Mouse (Mus musculus): ENCODE results near the gene Lexm. TPM values are rescaled to one million over a fixed set of nuclear protein-coding genes. Genes with fewer than 3 reads are reported as not detected.

The Lexm gene
- total RNA-seq, 2 experiments from 2014 or later: 0.21 TPM; not detected in 1

DNA sequence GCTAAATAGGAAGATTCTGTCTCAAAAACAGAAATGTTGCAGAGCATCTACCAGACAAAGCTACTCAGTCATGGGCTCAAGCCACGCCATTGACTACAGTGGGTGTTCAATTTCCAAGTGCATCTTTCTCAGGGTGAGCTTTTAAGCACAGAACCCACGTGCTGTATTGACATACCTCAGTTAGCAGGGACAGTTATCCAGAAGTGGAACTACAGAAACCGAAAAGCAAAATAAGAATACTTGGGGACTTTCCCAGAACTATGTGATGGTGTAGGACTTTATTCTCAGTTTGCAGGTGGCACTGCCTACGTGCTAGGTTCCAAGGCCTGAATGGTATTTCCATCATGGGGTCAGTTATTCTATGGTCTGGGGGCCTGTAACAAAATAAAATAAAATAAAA is 19.3 kb downstream of the Lexm start:
- no peak for TF ChIP-seq CTCF (IDR thresholded peaks at IDR 0.05)
- H3K4me3 ChIP-seq: no peak overlapping the region
- no peak overlapping the region for H3K27ac ChIP-seq
- intact Hi-C loops (cut with DNase I): no loop called here
- DNase-seq (ENCODE audit: extremely low spot score in 1 of 2, low spot score in 2 of 2): no peak

DNA sequence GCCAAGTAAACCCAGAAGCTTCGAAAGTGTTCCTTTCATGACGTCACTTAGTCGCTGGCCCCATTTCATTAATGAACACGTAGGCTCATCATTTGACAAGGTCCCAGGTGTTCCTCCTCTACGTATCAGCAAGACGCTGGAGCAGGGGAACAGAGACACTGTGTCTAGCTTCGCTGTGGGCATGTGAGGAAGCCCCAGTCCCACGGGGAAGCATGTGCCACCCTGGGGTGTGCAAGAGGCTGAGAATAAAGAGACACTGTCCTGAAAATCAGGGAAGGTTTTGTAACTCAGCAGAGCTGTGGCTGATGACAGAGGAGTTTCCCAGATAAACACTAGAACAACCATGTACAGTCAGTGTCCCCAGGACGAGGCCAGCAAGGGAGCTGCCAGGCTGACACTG is 20.0 kb downstream of the Lexm start:
- Histone ChIP-seq H3K4me3 (no peak overlapping the region), H3K27ac (no peak overlapping the region)
- intact Hi-C loops (cut with DNase I): no loop called here
- no peak for DNase-seq (ENCODE audit: extremely low spot score in 1 of 2, low spot score in 2 of 2)
- TF ChIP-seq CTCF (IDR thresholded peaks at IDR 0.05): no peak

DNA sequence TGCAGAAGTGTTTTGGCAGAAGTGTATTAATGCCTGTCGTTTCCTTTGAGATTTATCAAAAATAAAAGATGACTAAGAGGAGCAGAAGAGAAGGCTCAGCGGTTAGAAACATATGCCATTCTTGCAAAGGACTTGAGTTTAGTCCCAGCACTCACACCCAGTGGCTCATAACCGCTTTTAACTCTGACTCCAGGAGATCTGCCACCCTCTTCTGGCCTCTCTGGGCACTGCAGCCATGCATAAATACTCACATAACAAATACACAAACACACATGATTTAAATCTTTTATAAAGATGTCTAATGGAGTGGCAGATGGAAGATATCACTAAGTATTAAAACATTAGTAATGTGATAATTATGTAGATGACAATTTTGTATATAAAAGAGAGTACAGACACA is 20.8 kb downstream of the Lexm start:
- no peak overlapping the region for H3K27ac ChIP-seq
- peak; percentile 34 for TF ChIP-seq CTCF (IDR thresholded peaks at IDR 0.05)
- intact Hi-C loops (cut with DNase I): no loop called here
- no peak overlapping the region for H3K4me3 ChIP-seq
- DNase-seq (ENCODE audit: extremely low spot score in 1 of 2, low spot score in 2 of 2): no peak

- intact Hi-C loops (cut with DNase I): no loop called here
- Histone ChIP-seq H3K4me3 (no peak overlapping the region), H3K27ac (no peak overlapping the region)
- peak; percentile 31 for TF ChIP-seq CTCF (IDR thresholded peaks at IDR 0.05)
- DNase-seq (ENCODE audit: extremely low spot score in 1 of 2, low spot score in 2 of 2): no peak
Observed at GRCm38 (mm10) chr4:106593636-106594035, 23.4 kb downstream of the Lexm start.

GRCm38 (mm10) chr4:106590871-106591270 is 26.2 kb downstream of the Lexm start:
- TF ChIP-seq CTCF (IDR thresholded peaks at IDR 0.05): no peak
- H3K4me3 ChIP-seq: no peak overlapping the region
- DNase-seq (ENCODE audit: extremely low spot score in 1 of 2, low spot score in 2 of 2): no peak
- intact Hi-C loops (cut with DNase I): no loop called here
- no peak overlapping the region for H3K27ac ChIP-seq

- H3K27ac ChIP-seq: no peak overlapping the region
- TF ChIP-seq CTCF (IDR thresholded peaks at IDR 0.05): no peak
- no peak overlapping the region for H3K4me3 ChIP-seq
- intact Hi-C loops (cut with DNase I): no loop called here
- DNase-seq (ENCODE audit: extremely low spot score in 1 of 2, low spot score in 2 of 2): no peak
Observed at GRCm38 (mm10) chr4:106590142-106590541, 26.9 kb downstream of the Lexm start.

DNA sequence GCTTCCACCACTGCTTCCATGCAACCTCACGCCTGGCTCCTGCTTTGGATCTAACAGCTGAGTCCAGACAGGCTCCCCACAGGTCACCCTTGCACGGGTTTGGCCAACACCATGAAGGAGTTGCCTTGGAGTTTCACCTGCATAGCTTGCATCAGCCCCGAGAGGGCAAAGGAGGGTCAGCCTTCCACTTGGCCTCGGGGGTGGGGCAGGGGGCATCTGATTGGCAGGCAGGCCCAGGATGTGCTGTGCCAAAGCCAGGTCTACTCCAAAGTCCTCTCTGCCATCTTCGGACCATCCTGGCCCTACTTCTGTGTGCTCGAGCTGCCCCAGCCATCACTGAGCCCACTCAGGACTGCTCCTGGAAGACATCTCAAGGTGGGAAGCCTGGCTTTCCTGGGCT is 30.0 kb downstream of the Lexm start:
- TF ChIP-seq CTCF (IDR thresholded peaks at IDR 0.05): no peak
- no peak for DNase-seq (ENCODE audit: extremely low spot score in 1 of 2, low spot score in 2 of 2)
- no peak overlapping the region for H3K4me3 ChIP-seq
- intact Hi-C loops (cut with DNase I): no loop called here
- H3K27ac ChIP-seq: no peak overlapping the region

DNA sequence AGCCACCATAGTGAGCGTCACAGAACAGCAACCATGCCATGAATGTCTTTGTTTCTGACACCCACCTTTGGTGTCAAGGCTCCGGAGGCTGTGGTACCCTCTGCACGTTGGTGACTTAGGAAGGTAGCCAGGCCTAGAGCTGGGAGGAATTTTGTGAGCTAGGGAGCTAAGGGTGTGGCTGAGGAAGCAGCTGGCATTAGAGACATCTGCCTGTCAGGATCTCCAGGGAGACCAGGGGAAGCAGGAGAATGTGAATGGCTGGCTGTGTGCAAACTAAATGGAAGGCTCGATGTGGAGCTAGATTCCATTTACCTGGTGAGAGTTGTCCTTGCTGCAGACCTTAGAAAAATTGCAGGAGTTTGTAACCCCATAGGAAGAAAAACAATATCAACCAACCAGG is 32.4 kb downstream of the Lexm start:
- TF ChIP-seq CTCF (IDR thresholded peaks at IDR 0.05): no peak
- DNase-seq (ENCODE audit: extremely low spot score in 1 of 2, low spot score in 2 of 2): no peak
- intact Hi-C loops (cut with DNase I): no loop called here
- no peak overlapping the region for H3K27ac ChIP-seq
- H3K4me3 ChIP-seq: no peak overlapping the region

DNA sequence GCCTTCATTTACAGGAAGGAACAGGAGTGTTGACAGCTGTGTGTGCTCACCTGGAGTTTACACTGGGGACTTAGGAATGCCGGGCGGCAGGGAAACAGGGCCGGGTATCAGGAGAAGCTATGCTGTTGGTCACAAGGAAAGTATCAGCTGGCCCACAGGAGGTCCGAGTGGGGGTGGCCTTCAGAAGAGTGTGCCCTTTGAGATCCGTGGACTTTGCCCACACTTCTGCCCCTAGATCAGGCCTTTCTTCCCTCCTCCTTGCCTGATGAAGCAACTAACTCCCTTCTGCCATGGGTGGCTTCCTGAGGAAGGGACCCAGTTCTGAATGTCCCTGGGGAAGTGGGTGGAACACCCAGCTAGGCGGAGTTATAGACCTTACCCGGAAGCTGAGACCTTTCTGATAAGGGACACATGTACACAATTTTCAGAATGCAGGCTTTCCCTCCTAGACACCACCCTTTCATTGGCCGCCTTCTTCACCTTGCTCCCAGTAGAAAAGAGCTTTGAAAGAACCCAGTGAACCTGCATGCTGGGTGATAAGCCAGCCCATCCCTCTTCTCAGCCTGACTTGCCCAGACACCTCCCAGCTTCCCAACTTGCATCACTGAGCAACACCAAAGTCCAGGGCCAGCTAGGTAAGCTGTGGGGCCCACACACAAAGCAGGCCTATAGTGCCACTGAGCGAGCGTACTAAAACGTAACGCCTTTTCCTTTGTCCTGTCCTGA is 34.5 kb downstream of the Lexm start:
- DNase-seq (ENCODE audit: extremely low spot score in 1 of 2, low spot score in 2 of 2): no peak
- TF ChIP-seq CTCF (IDR thresholded peaks at IDR 0.05): no peak
- Histone ChIP-seq H3K27ac (peak overlapping the region; percentile 69; the same call in 1 of the 2 replicates), H3K4me3 (no peak overlapping the region)
- intact Hi-C loops (cut with DNase I): no loop called here

DNA sequence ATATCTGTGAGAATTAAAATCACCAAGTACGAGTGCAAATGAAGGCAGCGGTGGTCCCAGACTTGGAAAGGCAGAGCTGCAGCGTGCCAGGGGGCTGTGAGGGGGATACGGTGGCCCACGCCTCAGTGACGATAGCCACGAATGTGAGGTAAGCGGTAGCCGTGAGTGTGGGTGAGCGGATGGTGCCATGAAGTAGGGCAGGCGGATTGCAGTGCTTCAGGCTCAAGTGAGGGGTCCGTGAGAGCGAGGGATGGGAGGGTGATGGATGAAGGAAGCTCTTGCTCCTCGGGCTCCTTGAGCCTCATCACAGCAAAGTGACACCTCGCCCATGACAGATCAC is 35.2 kb downstream of the Lexm start:
- Histone ChIP-seq H3K27ac (peak overlapping the region; percentile 69), H3K4me3 (peak overlapping the region; percentile 27)
- peak in 1 of 2 experiments; percentile 43 for DNase-seq (ENCODE audit: extremely low spot score in 1 of 2, low spot score in 2 of 2)
- intact Hi-C loops (cut with DNase I): no loop called here
- TF ChIP-seq CTCF (IDR thresholded peaks at IDR 0.05): no peak

DNA sequence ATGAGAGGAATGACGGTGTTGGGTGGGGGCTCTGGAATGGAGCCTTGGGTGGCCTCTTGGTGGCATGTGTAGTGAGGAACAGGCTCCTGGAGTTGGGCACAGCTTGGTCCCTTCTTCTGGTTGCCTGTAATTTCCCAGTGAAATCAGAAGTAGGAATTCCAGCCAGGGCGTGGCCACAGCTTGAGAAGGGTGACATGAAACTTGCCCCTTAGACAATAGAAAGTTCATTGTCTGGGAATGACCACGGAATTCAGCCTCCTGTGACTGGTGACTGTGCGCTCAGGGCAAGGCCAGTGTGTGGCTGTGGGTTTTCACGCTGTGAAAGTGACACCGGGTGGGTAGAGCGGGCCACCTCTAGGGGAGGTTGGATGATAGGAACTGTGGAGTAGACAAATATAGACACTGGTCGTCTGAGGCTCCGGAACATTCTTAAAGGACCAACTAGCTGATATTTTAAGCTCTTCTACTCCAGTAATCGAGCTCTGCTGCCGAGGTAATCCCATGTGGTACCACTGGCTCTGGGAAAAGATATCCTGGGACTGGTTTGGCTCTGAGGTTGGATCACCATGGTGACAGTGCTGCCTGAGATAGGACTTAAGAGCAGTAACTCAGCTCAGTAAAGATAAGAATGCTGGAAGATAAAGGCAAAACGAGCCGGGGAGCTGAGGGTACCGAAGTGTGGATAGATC is 35.7 kb downstream of the Lexm start:
- DNase-seq (ENCODE audit: extremely low spot score in 1 of 2, low spot score in 2 of 2): no peak
- H3K27ac ChIP-seq: peak overlapping the region; percentile 69
- intact Hi-C loops (cut with DNase I): no loop called here
- H3K4me3 ChIP-seq: peak overlapping the region; percentile 27
- TF ChIP-seq CTCF (IDR thresholded peaks at IDR 0.05): no peak

DNA sequence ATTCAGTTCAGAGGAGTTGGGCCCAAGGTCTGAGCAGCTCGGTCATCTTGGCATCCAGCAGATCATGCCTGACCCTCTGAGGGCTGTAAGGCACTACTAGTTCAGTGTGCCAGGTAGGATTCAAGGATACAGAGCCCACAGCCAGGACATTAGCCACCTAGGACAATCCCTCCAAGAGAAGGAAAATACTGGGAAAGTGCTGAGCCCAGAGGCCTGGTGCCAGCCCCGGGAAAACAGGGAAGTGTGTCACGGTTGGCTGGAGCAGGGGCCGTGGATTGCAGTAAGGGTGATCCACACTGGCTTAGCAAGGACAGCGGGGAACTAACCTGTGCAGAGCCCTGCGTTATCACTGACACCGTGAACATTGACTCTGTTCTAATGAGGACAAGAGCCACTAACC is 39.5 kb downstream of the Lexm start:
- Histone ChIP-seq H3K4me3 (no peak overlapping the region), H3K27ac (no peak overlapping the region)
- intact Hi-C loops (cut with DNase I): no loop called here
- no peak for TF ChIP-seq CTCF (IDR thresholded peaks at IDR 0.05)
- DNase-seq (ENCODE audit: extremely low spot score in 1 of 2, low spot score in 2 of 2): no peak

- Histone ChIP-seq H3K27ac (no peak overlapping the region), H3K4me3 (no peak overlapping the region)
- DNase-seq (ENCODE audit: extremely low spot score in 1 of 2, low spot score in 2 of 2): no peak
- no peak for TF ChIP-seq CTCF (IDR thresholded peaks at IDR 0.05)
- intact Hi-C loops (cut with DNase I): no loop called here
Observed at GRCm38 (mm10) chr4:106575022-106575421, 42.0 kb downstream of the Lexm start.
